Comparison of ENCODE assay signal across 34 mouse cellular contexts in the genomic region with DNA sequence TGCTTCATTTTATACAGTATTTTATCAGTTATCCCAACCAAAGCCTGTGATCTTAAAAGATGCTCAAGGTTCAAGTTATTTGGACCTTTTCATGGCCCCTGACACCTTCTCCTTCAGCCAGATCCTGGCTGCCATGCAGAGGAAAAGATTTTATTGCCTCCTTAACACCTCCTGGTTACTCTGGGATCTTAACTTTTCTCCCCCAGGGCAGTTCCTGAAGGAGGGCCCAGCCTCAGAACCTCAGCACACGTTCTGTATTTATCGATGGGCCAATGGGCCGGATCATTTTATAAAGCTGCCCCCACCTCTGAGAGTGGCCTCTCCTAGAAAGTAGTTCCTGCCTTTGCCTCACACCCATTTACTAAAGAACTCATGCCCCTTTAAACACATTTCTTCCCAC.
"Had no signal": no experiment of that assay in that cellular context is flagged by ENCODE, and none has a peak within 500 bp of the region (broad histone marks: within the 10 kb centered on the region; RNA-seq: fewer than 3 reads in every experiment).

No protein-coding gene starts in this region.

- ATAC-seq: hindbrain, embryonic 16.5 days; hindbrain, postnatal 0 days; intestine, embryonic 15.5 days; intestine, embryonic 16.5 days; intestine, postnatal 0 days had no signal

- H3K4me3 ChIP-seq: heart, embryonic 10.5 days; heart, embryonic 12.5 days; heart, embryonic 13.5 days; heart, embryonic 15.5 days; hindbrain, embryonic 10.5 days; hindbrain, embryonic 12.5 days; hindbrain, embryonic 13.5 days; hindbrain, embryonic 15.5 days; intestine, embryonic 15.5 days; kidney, embryonic 15.5 days; layer of hippocampus, adult 2 months; left cerebral cortex, adult 2 months had no signal

- H3K9me3 ChIP-seq: heart, embryonic 10.5 days; heart, embryonic 12.5 days; heart, embryonic 13.5 days; heart, embryonic 15.5 days; hindbrain, embryonic 10.5 days; hindbrain, embryonic 12.5 days; hindbrain, embryonic 13.5 days; hindbrain, embryonic 15.5 days; intestine, embryonic 15.5 days had no signal

- H3K4me1 ChIP-seq: heart, embryonic 12.5 days; heart, embryonic 13.5 days; heart, embryonic 15.5 days; hindbrain, embryonic 15.5 days; intestine, embryonic 15.5 days had no signal

- DNase-seq: heart, postnatal 10 days; heart, postnatal 14 days; heart, postnatal 36 days; heart, postnatal 4 days; kidney, adult 11 months; kidney, adult 18-20 months; kidney, adult 2 months; kidney, adult 8-10 months; kidney, adult 9 months; kidney, postnatal 10 days; kidney, postnatal 14 days; kidney, postnatal 25 days; kidney, postnatal 36 days; kidney, postnatal 4 days; layer of hippocampus, adult 9-11 months; layer of hippocampus, postnatal 36 days had no signal

- H3K27ac ChIP-seq: heart, embryonic 10.5 days; heart, embryonic 13.5 days; heart, embryonic 15.5 days; hindbrain, embryonic 10.5 days; hindbrain, embryonic 12.5 days; hindbrain, embryonic 13.5 days; hindbrain, embryonic 14.5 days; hindbrain, embryonic 15.5 days; hindbrain, postnatal 0 days; intestine, embryonic 15.5 days; kidney, embryonic 15.5 days; kidney, postnatal 0 days; layer of hippocampus, adult 2 months; left cerebral cortex, adult 2 months had no signal

- H3K4me2 ChIP-seq: heart, embryonic 12.5 days; heart, embryonic 13.5 days; heart, embryonic 15.5 days; hindbrain, embryonic 12.5 days; hindbrain, embryonic 13.5 days; hindbrain, embryonic 14.5 days; hindbrain, embryonic 15.5 days; intestine, embryonic 15.5 days; kidney, embryonic 15.5 days had no signal

- H3K27me3 ChIP-seq: heart, embryonic 12.5 days; heart, embryonic 13.5 days; heart, embryonic 15.5 days; hindbrain, embryonic 12.5 days; hindbrain, embryonic 13.5 days; hindbrain, embryonic 15.5 days; intestine, embryonic 15.5 days; kidney, embryonic 15.5 days had no signal

- H3K36me3 ChIP-seq: heart, embryonic 10.5 days; heart, embryonic 12.5 days; heart, embryonic 13.5 days; heart, embryonic 15.5 days; hindbrain, embryonic 10.5 days; hindbrain, embryonic 12.5 days; hindbrain, embryonic 13.5 days; hindbrain, embryonic 15.5 days; intestine, embryonic 15.5 days; kidney, embryonic 15.5 days had no signal

- H3K9ac ChIP-seq: heart, embryonic 12.5 days; heart, embryonic 13.5 days; heart, embryonic 15.5 days; hindbrain, embryonic 12.5 days; hindbrain, embryonic 13.5 days; hindbrain, embryonic 14.5 days; hindbrain, embryonic 15.5 days; intestine, embryonic 15.5 days; kidney, embryonic 15.5 days had no signal
